Mouse (Mus musculus): ENCODE measurements around the gene Rpa2.

GRCm38 (mm10) chr4:132804331-132804730, 36.2 kb downstream of the Rpa2 start:
- no peak for TF ChIP-seq POLR2A (IDR thresholded peaks at IDR 0.05; ENCODE audit: control insufficient read depth, extremely low read depth, insufficient read depth, low read length, poor library complexity)
- TF ChIP-seq CTCF (IDR thresholded peaks at IDR 0.05; ENCODE audit: borderline replicate concordance, control insufficient read depth, extremely low read depth, insufficient read depth, low read length, poor library complexity), result no peak
